Mouse (Mus musculus) embryonic facial prominence, embryonic 13.5 days (tissue): Measurements from ENCODE around the gene Arhgef16. TPM values are rescaled to one million over a fixed set of nuclear protein-coding genes. Genes with fewer than 3 reads are reported as not detected.
A peak's percentile ranks its signal among the peaks of the same experiment; 100 is the strongest.

Experiments
- ATAC-seq: fragments of 200-750 bp; cut with Nextera tagmentation; 2 replicates; pipeline ENCODE4 v1.8.0; 2017; ENCODE audit warnings: low read depth; ENCODE audit not compliant: insufficient number of reproducible peaks, insufficient read depth, low FRiP score, low TSS enrichment
- H3K27ac ChIP-seq: fragments of 300-500 bp; sonication (generic); 2 replicates; pipeline ENCODE4 v1.5.1; 2015; ENCODE audit warnings: moderate library complexity, mild to moderate bottlenecking, inconsistent platforms
- H3K27me3 ChIP-seq: fragments of 300-500 bp; sonication (generic); 2 replicates; pipeline ENCODE4 v1.6.1; 2015; ENCODE audit warnings: mild to moderate bottlenecking, inconsistent platforms
- H3K36me3 ChIP-seq: fragments of 300-500 bp; sonication (generic); 2 replicates; pipeline ENCODE4 v1.6.1; 2015; ENCODE audit warnings: mild to moderate bottlenecking, inconsistent platforms
- H3K4me1 ChIP-seq: fragments of 300-500 bp; sonication (generic); 2 replicates; pipeline ENCODE4 v1.6.1; 2015; ENCODE audit warnings: inconsistent platforms
- H3K4me2 ChIP-seq: fragments of 300-500 bp; sonication (generic); 2 replicates; pipeline ENCODE4 v1.6.1; 2015; ENCODE audit warnings: moderate library complexity, mild to moderate bottlenecking, inconsistent platforms
- H3K4me3 ChIP-seq: fragments of 300-500 bp; sonication (generic); 2 replicates; pipeline ENCODE4 v1.5.1; 2015; ENCODE audit warnings: mild to moderate bottlenecking, inconsistent platforms
- H3K9ac ChIP-seq: fragments of 300-500 bp; sonication (generic); 2 replicates; pipeline ENCODE4 v1.6.1; 2015; ENCODE audit warnings: mild to moderate bottlenecking, inconsistent platforms
- H3K9me3 ChIP-seq: fragments of 300-500 bp; sonication (generic); 2 replicates; pipeline ENCODE4 v1.6.1; 2016; ENCODE audit warnings: inconsistent platforms
- WGBS: fragments of 180-500 bp; shearing (Covaris S2); methylation state at CpG from one replicate; pipeline ENCODE4 v1.1.7; 2015; ENCODE audit warnings: mixed read lengths; 5-methylcytosine and 5-hydroxymethylcytosine counted together
- polyA plus RNA-seq: library from polyadenylated mRNA; unstranded; fragments of >200 nt; fragmentation: Nextera tagmentation; extraction: Ambion mirVana; gene quantifications from 2 replicates; pipeline ENCODE4 v1.2.1, GENCODE M21; 2015

Arhgef16 gene
- polyA plus RNA-seq, 1 experiment from 2014 or later: 7.7 TPM

GRCm38 (mm10) chr4:154325410-154325809, 23.9 kb upstream of the Arhgef16 start:
- Histone ChIP-seq H3K9ac (peak overlapping the region; percentile 40; the same call in 1 of the 2 replicates), H3K9me3 (no peaks in the 10 kb centered on the region), H3K27me3 (0 out of 2 replicates have a peak, but pooled peaks cover 3% of the 10 kb centered on the region), H3K36me3 (peaks cover 52% of the 10 kb centered on the region), H3K4me2 (no peak overlapping the region), H3K4me3 (no peak overlapping the region), H3K27ac (no peak overlapping the region), H3K4me1 (peaks cover 18% of the 10 kb centered on the region)
- no peak for ATAC-seq
- WGBS: 75% methylated on average over 4 of the region's 4 CpGs

GRCm38 (mm10) chr4:154313622-154313967, 12.1 kb upstream of the Arhgef16 start:
- Histone ChIP-seq H3K27ac (peak overlapping the region; percentile 48; the same call in 1 of the 2 replicates), H3K9ac (no peak overlapping the region)
- no peak for ATAC-seq

GRCm38 (mm10) chr4:154312935-154313621, 11.6 kb upstream of the Arhgef16 start:
- no peaks in the 10 kb centered on the region for H3K27me3 ChIP-seq
- no peak overlapping the region for H3K4me3 ChIP-seq
- no peak overlapping the region for H3K4me2 ChIP-seq
- 0 out of 2 replicates have a peak, but pooled peaks cover 4% of the 10 kb centered on the region for H3K36me3 ChIP-seq
- peak; percentile 49; the same call in 1 of the 2 replicates for ATAC-seq
- peak overlapping the region; percentile 68 for H3K27ac ChIP-seq
- H3K9me3 ChIP-seq: no peaks in the 10 kb centered on the region
- no peak overlapping the region for H3K9ac ChIP-seq
- 0 out of 2 replicates have a peak, but pooled peaks cover 3% of the 10 kb centered on the region for H3K4me1 ChIP-seq
- WGBS: 14% methylated on average over 4 of the region's 4 CpGs

More at GRCm38 (mm10) chr4:154313622-154313967, 12.1 kb upstream of the Arhgef16 start:
- Histone ChIP-seq H3K36me3 (peaks cover 7% of the 10 kb centered on the region), H3K9me3 (no peaks in the 10 kb centered on the region), H3K4me1 (0 out of 2 replicates have a peak, but pooled peaks cover 3% of the 10 kb centered on the region), H3K4me3 (no peak overlapping the region), H3K4me2 (no peak overlapping the region), H3K27me3 (no peaks in the 10 kb centered on the region)
- 64% methylated on average over 11 of the region's 11 CpGs for WGBS

- no peaks in the 10 kb centered on the region for H3K9me3 ChIP-seq
- no peak overlapping the region for H3K4me2 ChIP-seq
- H3K27me3 ChIP-seq: no peaks in the 10 kb centered on the region
- 0 out of 2 replicates have a peak, but pooled peaks cover 3% of the 10 kb centered on the region for H3K4me1 ChIP-seq
- no peak overlapping the region for H3K4me3 ChIP-seq
- H3K27ac ChIP-seq: peak overlapping the region; percentile 68
- no peaks in the 10 kb centered on the region for H3K36me3 ChIP-seq
- no peak overlapping the region for H3K9ac ChIP-seq
- no peak for ATAC-seq
- WGBS: 77% methylated on average over 2 of the region's 2 CpGs
Measured at GRCm38 (mm10) chr4:154312143-154312812, 10.8 kb upstream of the Arhgef16 start.

- H3K4me1 ChIP-seq: 0 out of 2 replicates have a peak, but pooled peaks cover 3% of the 10 kb centered on the region
- no peak overlapping the region for H3K27ac ChIP-seq
- H3K9ac ChIP-seq: no peak overlapping the region
- H3K4me2 ChIP-seq: no peak overlapping the region
- ATAC-seq: no peak
- H3K4me3 ChIP-seq: no peak overlapping the region
- no peaks in the 10 kb centered on the region for H3K27me3 ChIP-seq
- H3K9me3 ChIP-seq: no peaks in the 10 kb centered on the region
- WGBS: 58% methylated on average over 9 of the region's 9 CpGs
- no peaks in the 10 kb centered on the region for H3K36me3 ChIP-seq
Measured at GRCm38 (mm10) chr4:154310576-154311262, 9.2 kb upstream of the Arhgef16 start.

- no peak overlapping the region for H3K9ac ChIP-seq
- H3K27ac ChIP-seq: no peak overlapping the region
- 84% methylated on average over 2 of the region's 2 CpGs for WGBS
- no peak overlapping the region for H3K4me3 ChIP-seq
- H3K4me2 ChIP-seq: no peak overlapping the region
- 0 out of 2 replicates have a peak, but pooled peaks cover 3% of the 10 kb centered on the region for H3K4me1 ChIP-seq
- ATAC-seq: no peak
- H3K36me3 ChIP-seq: no peaks in the 10 kb centered on the region
- no peaks in the 10 kb centered on the region for H3K27me3 ChIP-seq
- H3K9me3 ChIP-seq: no peaks in the 10 kb centered on the region
Measured at GRCm38 (mm10) chr4:154309131-154309530, 7.7 kb upstream of the Arhgef16 start.

- Histone ChIP-seq H3K27ac (no peak overlapping the region; the same call in 1 of the 2 replicates), H3K9ac (peak overlapping the region; percentile 71), H3K4me3 (peak overlapping the region; percentile 56), H3K27me3 (peaks cover 33% of the 10 kb centered on the region), H3K4me1 (peaks cover 20% of the 10 kb centered on the region), H3K4me2 (peak overlapping the region; percentile 96), H3K9me3 (no peaks in the 10 kb centered on the region), H3K36me3 (no peaks in the 10 kb centered on the region)
- ATAC-seq: peak; percentile 50
- under 1% methylated on average over 65 of the region's 66 CpGs for WGBS
Measured at GRCm38 (mm10) chr4:154299541-154300271, 1.8 kb downstream of the Arhgef16 start.

GRCm38 (mm10) chr4:154297761-154298160, 3.7 kb downstream of the Arhgef16 start:
- no peak overlapping the region for H3K9ac ChIP-seq
- 42% methylated on average over 9 of the region's 9 CpGs for WGBS
- no peak overlapping the region for H3K27ac ChIP-seq

GRCm38 (mm10) chr4:154294262-154294731, 7.2 kb downstream of the Arhgef16 start:
- Histone ChIP-seq H3K4me1 (peaks cover 22% of the 10 kb centered on the region), H3K36me3 (no peaks in the 10 kb centered on the region), H3K4me2 (no peak overlapping the region), H3K27me3 (peaks cover 11% of the 10 kb centered on the region), H3K9ac (0 out of 2 replicates have a peak overlapping the region, but pooled peaks have one; percentile 36), H3K27ac (peak overlapping the region; percentile 55; the same call in 1 of the 2 replicates), H3K9me3 (no peaks in the 10 kb centered on the region), H3K4me3 (no peak overlapping the region)
- ATAC-seq: no peak
- 40% methylated on average over 8 of the region's 8 CpGs for WGBS

More at GRCm38 (mm10) chr4:154297761-154298160, 3.7 kb downstream of the Arhgef16 start:
- H3K4me2 ChIP-seq: no peak overlapping the region
- no peak for ATAC-seq
- H3K4me3 ChIP-seq: no peak overlapping the region
- peaks cover 35% of the 10 kb centered on the region for H3K4me1 ChIP-seq
- H3K9me3 ChIP-seq: no peaks in the 10 kb centered on the region
- peaks cover 33% of the 10 kb centered on the region for H3K27me3 ChIP-seq
- no peaks in the 10 kb centered on the region for H3K36me3 ChIP-seq

- 27% methylated on average over 4 of the region's 4 CpGs for WGBS
- peaks cover 5% of the 10 kb centered on the region for H3K27me3 ChIP-seq
- no peaks in the 10 kb centered on the region for H3K9me3 ChIP-seq
- H3K36me3 ChIP-seq: no peaks in the 10 kb centered on the region
- H3K4me3 ChIP-seq: no peak overlapping the region
- H3K4me2 ChIP-seq: no peak overlapping the region
- H3K4me1 ChIP-seq: peaks cover 19% of the 10 kb centered on the region
- ATAC-seq: no peak
- peak overlapping the region; percentile 55; the same call in 1 of the 2 replicates for H3K27ac ChIP-seq
- H3K9ac ChIP-seq: 0 out of 2 replicates have a peak overlapping the region, but pooled peaks have one; percentile 36
Measured at GRCm38 (mm10) chr4:154293735-154294201, 7.7 kb downstream of the Arhgef16 start.
